Mouse (Mus musculus): ENCODE measurements around the gene Apod. TPM values are rescaled to one million over a fixed set of nuclear protein-coding genes. Genes with fewer than 3 reads are reported as not detected.
"Not testable (repeated sequence)": the region's sequence is repeated elsewhere in the genome, so short reads cannot be mapped to it uniquely, and the experiment has no call there.

Apod gene
- total RNA-seq (2022) = 100 to 1,000 TPM; 167 to 280 (median 203) TPM

- peak in 1 of 2 experiments; percentile 40 for DNase-seq (ENCODE audit: low spot score in 2 of 2)
Observed at GRCm38 (mm10) chr16:31314497-31315233, at the start of gene Apod. Apod (minus strand) TSS chr16:31314808.

- no peak for DNase-seq (ENCODE audit: low spot score in 2 of 2)
Observed at GRCm38 (mm10) chr16:31363685-31364436, 49.3 kb upstream of the Apod start.

GRCm38 (mm10) chr16:31359542-31359941 lies 44.9 kb upstream of the Apod start:
- DNase-seq (ENCODE audit: low spot score in 2 of 2) = no peak

GRCm38 (mm10) chr16:31358991-31359390 lies 44.4 kb upstream of the Apod start:
- no peak for DNase-seq (ENCODE audit: low spot score in 2 of 2)

- DNase-seq (ENCODE audit: low spot score in 2 of 2) = no peak
Observed at GRCm38 (mm10) chr16:31358576-31358975, 44.0 kb upstream of the Apod start.

GRCm38 (mm10) chr16:31355882-31356281 lies 41.3 kb upstream of the Apod start:
- no peak for DNase-seq (ENCODE audit: low spot score in 2 of 2)

GRCm38 (mm10) chr16:31354341-31355329 lies 40.0 kb upstream of the Apod start:
- DNase-seq (ENCODE audit: low spot score in 2 of 2) = peak in 1 of 2 experiments; percentile 63

GRCm38 (mm10) chr16:31352996-31353395 lies 38.4 kb upstream of the Apod start:
- peak in 1 of 2 experiments; percentile 25 for DNase-seq (ENCODE audit: low spot score in 2 of 2)

- peak; percentile 56 to 79 for DNase-seq (ENCODE audit: low spot score in 2 of 2)
Observed at GRCm38 (mm10) chr16:31347581-31347980, 33.0 kb upstream of the Apod start.

- DNase-seq (ENCODE audit: low spot score in 2 of 2) = no peak
Observed at GRCm38 (mm10) chr16:31342966-31343365, 28.4 kb upstream of the Apod start.

- DNase-seq (ENCODE audit: low spot score in 2 of 2) = no peak
Observed at GRCm38 (mm10) chr16:31342556-31342955, 27.9 kb upstream of the Apod start.

- no peak for DNase-seq (ENCODE audit: low spot score in 2 of 2)
Observed at GRCm38 (mm10) chr16:31339332-31339731, 24.7 kb upstream of the Apod start.

GRCm38 (mm10) chr16:31337956-31338355 lies 23.3 kb upstream of the Apod start:
- no peak for DNase-seq (ENCODE audit: low spot score in 2 of 2)

GRCm38 (mm10) chr16:31334796-31335195 lies 20.2 kb upstream of the Apod start:
- DNase-seq (ENCODE audit: low spot score in 2 of 2) = no peak

- DNase-seq (ENCODE audit: low spot score in 2 of 2) = no peak
Observed at GRCm38 (mm10) chr16:31332586-31332985, 18.0 kb upstream of the Apod start.

GRCm38 (mm10) chr16:31330970-31331369 lies 16.4 kb upstream of the Apod start:
- DNase-seq (ENCODE audit: low spot score in 2 of 2) = not testable (repeated sequence)

GRCm38 (mm10) chr16:31329668-31330067 lies 15.1 kb upstream of the Apod start:
- DNase-seq (ENCODE audit: low spot score in 2 of 2) = no peak

GRCm38 (mm10) chr16:31327891-31328290 lies 13.3 kb upstream of the Apod start:
- no peak for DNase-seq (ENCODE audit: low spot score in 2 of 2)

GRCm38 (mm10) chr16:31327430-31327829 lies 12.8 kb upstream of the Apod start:
- no peak for DNase-seq (ENCODE audit: low spot score in 2 of 2)

GRCm38 (mm10) chr16:31326679-31327078 lies 12.1 kb upstream of the Apod start:
- DNase-seq (ENCODE audit: low spot score in 2 of 2) = no peak

- DNase-seq (ENCODE audit: low spot score in 2 of 2) = no peak
Observed at GRCm38 (mm10) chr16:31325966-31326365, 11.4 kb upstream of the Apod start.
